Mouse (Mus musculus) ES-E14 (cell line): ENCODE results near the gene Klhl2.

Source experiments
- CHD2 ChIP-seq: IDR thresholded peaks from 2 replicates; pipeline ENCODE4 v1.6.1; 2014; ENCODE audit warnings: mild to moderate bottlenecking, low read depth, low read length, inconsistent platforms
- HCFC1 ChIP-seq: IDR thresholded peaks from 2 replicates; pipeline ENCODE4 v1.6.1; 2012; ENCODE audit warnings: low read length, inconsistent platforms, borderline replicate concordance; ENCODE audit not compliant: insufficient read depth
- ZC3H11A ChIP-seq: IDR thresholded peaks from 2 replicates; pipeline ENCODE4 v1.6.1; 2012; ENCODE audit warnings: low read depth, mild to moderate bottlenecking, inconsistent platforms, low read length, borderline replicate concordance
- ZNF384 ChIP-seq: IDR thresholded peaks from 2 replicates; pipeline ENCODE4 v1.6.1; 2012; ENCODE audit warnings: low read depth, low read length, inconsistent platforms

- TF ChIP-seq ZC3H11A (no peak), CHD2 (no peak), HCFC1 (no peak), ZNF384 (no peak)
These were observed 146.6 kb downstream of the Klhl2 start for GRCm38 (mm10) chr8:64703191-64703590.
